Mouse (Mus musculus) cerebellum, adult 2 months (tissue): ENCODE data around the gene Nrip3.

ENCODE experiments used
- CTCF ChIP-seq: fragments of 200-500 bp; IDR thresholded peaks from 2 replicates; pipeline ENCODE4 v1.5.1; 2011; ENCODE audit warnings: low read depth, mild to moderate bottlenecking, control low read depth, low read length, moderate library complexity, borderline replicate concordance; ENCODE audit not compliant: insufficient read depth
- POLR2A ChIP-seq: fragments of 200-500 bp; IDR thresholded peaks from 2 replicates; pipeline ENCODE4 v1.6.1; 2011; ENCODE audit warnings: low read length, control low read depth, borderline replicate concordance; ENCODE audit not compliant: insufficient read depth

GRCm38 (mm10) chr7:109751427-109752007 is 30.3 kb downstream of the Nrip3 start:
- TF ChIP-seq CTCF (no peak), POLR2A (no peak)
